Mouse (Mus musculus) inflammation-experienced regulatory T-cells, adult 6 months (primary cell): ENCODE data around the gene Immp2l. TPM values are rescaled to one million over a fixed set of nuclear protein-coding genes. Genes with fewer than 3 reads are reported as not detected.

ENCODE experiments used
- ATAC-seq: one replicate; pipeline ENCODE4 v1.8.0; 2017
- polyA plus RNA-seq, 3 experiments: library from polyadenylated mRNA; unstranded; fragments of 100-300 nt; shearing (Covaris generic); gene quantifications; one replicate each; pipeline ENCODE4 v1.2.1; 2017

The Immp2l gene
- polyA plus RNA-seq, 3 experiments from 2014 or later, result 4.5 to 51.5 (median 30.9) TPM

GRCm38 (mm10) chr12:41468374-41468991 lies 444.6 kb downstream of the Immp2l start:
- no peak for ATAC-seq

- ATAC-seq, result no peak
These were observed 445.4 kb downstream of the Immp2l start for GRCm38 (mm10) chr12:41469096-41469801.

GRCm38 (mm10) chr12:41481486-41481885 lies 457.6 kb downstream of the Immp2l start:
- ATAC-seq, result no peak

- ATAC-seq, result no peak
These were observed 459.3 kb downstream of the Immp2l start for GRCm38 (mm10) chr12:41483091-41483592.

- ATAC-seq, result no peak
These were observed 459.9 kb downstream of the Immp2l start for GRCm38 (mm10) chr12:41483593-41484451.

GRCm38 (mm10) chr12:41484689-41485511 lies 461.0 kb downstream of the Immp2l start:
- peak; percentile 33 for ATAC-seq

- peak; percentile 61 for ATAC-seq
These were observed 461.8 kb downstream of the Immp2l start for GRCm38 (mm10) chr12:41485512-41486215.

- peak; percentile 12 for ATAC-seq
These were observed 462.4 kb downstream of the Immp2l start, which contains the start of gene Lrrn3 for GRCm38 (mm10) chr12:41486331-41486730. Gene Lrrn3, minus strand, starts transcription at chr12:41486431.

- ATAC-seq, result peak; percentile 44
These were observed 463.1 kb downstream of the Immp2l start for GRCm38 (mm10) chr12:41487005-41487404.

- peak; percentile 67 for ATAC-seq
These were observed 470.7 kb downstream of the Immp2l start for GRCm38 (mm10) chr12:41494620-41495019.

GRCm38 (mm10) chr12:41500049-41500820 lies 476.3 kb downstream of the Immp2l start:
- peak; percentile 100 for ATAC-seq

- ATAC-seq, result no peak
These were observed 484.7 kb downstream of the Immp2l start for GRCm38 (mm10) chr12:41508610-41509009.

- no peak for ATAC-seq
These were observed 486.7 kb downstream of the Immp2l start for GRCm38 (mm10) chr12:41510588-41510987.

GRCm38 (mm10) chr12:41518897-41519296 lies 495.0 kb downstream of the Immp2l start:
- ATAC-seq, result no peak

GRCm38 (mm10) chr12:41520326-41520725 lies 496.4 kb downstream of the Immp2l start:
- no peak for ATAC-seq

- ATAC-seq, result no peak
These were observed 497.8 kb downstream of the Immp2l start for GRCm38 (mm10) chr12:41521671-41522070.

- no peak for ATAC-seq
These were observed 502.8 kb downstream of the Immp2l start for GRCm38 (mm10) chr12:41526688-41527087.

- ATAC-seq, result no peak
These were observed 504.5 kb downstream of the Immp2l start for GRCm38 (mm10) chr12:41528410-41528809.

- ATAC-seq, result no peak
These were observed 516.1 kb downstream of the Immp2l start for GRCm38 (mm10) chr12:41539989-41540388.

GRCm38 (mm10) chr12:41551578-41551977 lies 527.7 kb downstream of the Immp2l start:
- no peak for ATAC-seq

GRCm38 (mm10) chr12:41557832-41558231 lies 533.9 kb downstream of the Immp2l start:
- ATAC-seq, result no peak
